Mouse (Mus musculus) CH12.LX (cell line): Measurements from ENCODE around the gene Cfap74. TPM values are rescaled to one million over a fixed set of nuclear protein-coding genes. Genes with fewer than 3 reads are reported as not detected.

Source experiments
- DNase-seq: peaks from one replicate; pipeline ENCODE4 v3.0.0-alpha.2; 2013; ENCODE audit errors: extremely low read depth
- H3K27ac ChIP-seq: 2 replicates; pipeline ENCODE4 v1.5.1; 2012; ENCODE audit warnings: low read depth, mild to moderate bottlenecking, control low read depth, moderate library complexity; ENCODE audit not compliant: insufficient read depth
- H3K27me3 ChIP-seq: replicated peaks from 2 replicates; pipeline ENCODE3; 2012; ENCODE audit warnings: inconsistent platforms
- H3K36me3 ChIP-seq, 2 experiments: replicated peaks in 1 of 2; 2 replicates each; pipeline versions ENCODE3 to v1.6.1; 2012; ENCODE audit warnings: inconsistent platforms in 1 of 2, low read length in 1 of 2, mild to moderate bottlenecking in 1 of 2, mixed read lengths in 1 of 2, moderate library complexity in 1 of 2; ENCODE audit not compliant: control insufficient read depth in 1 of 2, insufficient read depth in 1 of 2
- H3K4me1 ChIP-seq, 2 experiments: 2 replicates each; pipeline ENCODE4 v1.6.1; 2012; ENCODE audit warnings: inconsistent platforms in 1 of 2, moderate library complexity in 1 of 2; ENCODE audit not compliant: insufficient read depth in 2 of 2, control insufficient read depth in 1 of 2
- H3K4me2 ChIP-seq: 2 replicates; pipeline ENCODE4 v1.6.1; 2012; ENCODE audit warnings: low read depth, mild to moderate bottlenecking, control low read depth; ENCODE audit not compliant: poor library complexity, insufficient read depth, severe bottlenecking
- H3K4me3 ChIP-seq, 3 experiments: fragments of 150-350 bp in 1 of 3; sonication (generic) in 1 of 3; replicated peaks in 1 of 3; 2 replicates each; pipeline versions ENCODE3 to v1.5.1; 2011 to 2012; ENCODE audit warnings: low read depth in 2 of 3, low read length in 2 of 3, mild to moderate bottlenecking in 2 of 3, moderate library complexity in 2 of 3, control low read depth in 1 of 3, improper control_type of control experiment in 1 of 3, inconsistent platforms in 1 of 3, mixed read lengths in 1 of 3; ENCODE audit not compliant: poor library complexity in 1 of 3
- H3K79me2 ChIP-seq: replicated peaks from 2 replicates; pipeline ENCODE4 v1.6.1; 2012; ENCODE audit warnings: mild to moderate bottlenecking, moderate library complexity; ENCODE audit not compliant: control insufficient read depth, poor library complexity, insufficient read depth, severe bottlenecking; ENCODE audit errors: extremely low read depth
- H3K9ac ChIP-seq: 2 replicates; pipeline ENCODE4 v1.6.1; 2012; ENCODE audit warnings: low read depth, mild to moderate bottlenecking, control low read depth, moderate library complexity; ENCODE audit not compliant: insufficient read depth
- H3K9me3 ChIP-seq: replicated peaks from 2 replicates; pipeline ENCODE3; 2012; ENCODE audit warnings: low read length, inconsistent platforms, mixed read lengths
- BHLHE40 ChIP-seq: IDR thresholded peaks from 2 replicates; pipeline ENCODE4 v1.6.1; 2011; ENCODE audit warnings: mild to moderate bottlenecking, low read depth, low read length, improper control_type of control experiment
- CTCF ChIP-seq, 2 experiments: IDR thresholded peaks in 1 of 2; conservative IDR thresholded peaks in 1 of 2; 2 replicates each; pipeline ENCODE4 v1.5.1; 2011 to 2012; ENCODE audit warnings: low read depth in 2 of 2, low read length in 2 of 2, improper control_type of control experiment in 1 of 2, inconsistent platforms in 1 of 2, mild to moderate bottlenecking in 1 of 2, moderate library complexity in 1 of 2
- ELF1 ChIP-seq: IDR thresholded peaks from 2 replicates; pipeline ENCODE4 v1.6.1; 2014; ENCODE audit warnings: low read depth, mild to moderate bottlenecking, inconsistent platforms, low read length, improper control_type of control experiment
- EP300 ChIP-seq: IDR thresholded peaks from 2 replicates; pipeline ENCODE4 v1.6.1; 2011; ENCODE audit warnings: low read length, improper control_type of control experiment
- HCFC1 ChIP-seq: IDR thresholded peaks from 2 replicates; pipeline ENCODE4 v1.6.1; 2012; ENCODE audit warnings: low read depth, mild to moderate bottlenecking, inconsistent platforms, low read length, improper control_type of control experiment
- IRF4 ChIP-seq: IDR thresholded peaks from 2 replicates; pipeline ENCODE4 v1.6.1; 2014; ENCODE audit warnings: low read depth, mild to moderate bottlenecking, inconsistent platforms, low read length, improper control_type of control experiment
- JUND ChIP-seq: conservative IDR thresholded peaks from 2 replicates; pipeline ENCODE4 v1.6.1; 2011; ENCODE audit warnings: low read depth, low read length, improper control_type of control experiment
- MAFK ChIP-seq: IDR thresholded peaks from 2 replicates; pipeline ENCODE4 v1.6.1; 2011; ENCODE audit warnings: low read length, improper control_type of control experiment; ENCODE audit not compliant: insufficient replicate concordance
- MAX ChIP-seq: IDR thresholded peaks from 2 replicates; pipeline ENCODE4 v1.6.1; 2011; ENCODE audit warnings: low read length, improper control_type of control experiment
- MAZ ChIP-seq: IDR thresholded peaks from 2 replicates; pipeline ENCODE4 v1.6.1; 2012; ENCODE audit warnings: low read depth, mild to moderate bottlenecking, inconsistent platforms, low read length, improper control_type of control experiment, moderate library complexity
- MYC ChIP-seq: IDR thresholded peaks from 2 replicates; pipeline ENCODE4 v1.6.1; 2011; ENCODE audit warnings: low read depth, mild to moderate bottlenecking, improper control_type of control experiment, low read length
- NRF1 ChIP-seq: IDR thresholded peaks from 2 replicates; pipeline ENCODE4 v1.6.1; 2014; ENCODE audit warnings: low read depth, mild to moderate bottlenecking, inconsistent platforms, low read length, improper control_type of control experiment, moderate library complexity
- POLR2A ChIP-seq: IDR thresholded peaks from 2 replicates; pipeline ENCODE4 v1.6.1; 2011; ENCODE audit warnings: low read depth, mild to moderate bottlenecking, improper control_type of control experiment, low read length
- POLR2AphosphoS2 ChIP-seq: IDR thresholded peaks from 2 replicates; pipeline ENCODE4 v1.6.1; 2011; ENCODE audit warnings: low read depth, low read length, improper control_type of control experiment
- RAD21 ChIP-seq: IDR thresholded peaks from 2 replicates; pipeline ENCODE4 v1.6.1; 2011; ENCODE audit warnings: low read depth, mild to moderate bottlenecking, low read length, improper control_type of control experiment, moderate library complexity
- SMC3 ChIP-seq: IDR thresholded peaks from 2 replicates; pipeline ENCODE4 v1.6.1; 2011; ENCODE audit warnings: low read depth, low read length, improper control_type of control experiment
- TBP ChIP-seq: conservative IDR thresholded peaks from 2 replicates; pipeline ENCODE4 v1.6.1; 2011; ENCODE audit warnings: low read depth, low read length, improper control_type of control experiment
- TCF12 ChIP-seq: IDR thresholded peaks from 2 replicates; pipeline ENCODE4 v1.6.1; 2014; ENCODE audit warnings: low read depth, mild to moderate bottlenecking, inconsistent platforms, low read length, improper control_type of control experiment
- UBTF ChIP-seq: IDR thresholded peaks from 2 replicates; pipeline ENCODE4 v1.6.1; 2012; ENCODE audit warnings: low read depth, mild to moderate bottlenecking, inconsistent platforms, low read length, improper control_type of control experiment, moderate library complexity
- ZKSCAN1 ChIP-seq: IDR thresholded peaks from 2 replicates; pipeline ENCODE4 v1.6.1; 2012; ENCODE audit warnings: low read depth, inconsistent platforms, low read length, improper control_type of control experiment, borderline replicate concordance
- ZMIZ1 ChIP-seq: IDR thresholded peaks from 2 replicates; pipeline ENCODE4 v1.6.1; 2012; ENCODE audit warnings: low read depth, mild to moderate bottlenecking, inconsistent platforms, low read length, improper control_type of control experiment
- ZNF384 ChIP-seq: IDR thresholded peaks from 2 replicates; pipeline ENCODE4 v1.6.1; 2012; ENCODE audit warnings: low read depth, low read length, improper control_type of control experiment, inconsistent platforms
- dilution Hi-C: fragments of 300-500 bp; cut with MboI; formaldehyde crosslinking; loops from 2 replicates; pipeline ENCODE4 v1.14.3; 2020; ENCODE audit warnings: low sequenced_read_pairs; ENCODE audit not compliant: extremely low pct_unique_long_range_greater_than_20kb, extremely low pct_ligation_motif_present
- in situ Hi-C: fragments of 300-500 bp; cut with MboI; formaldehyde crosslinking; loops from 3 replicates; pipeline ENCODE4 v1.14.3; 2019; ENCODE audit warnings: low sequenced_read_pairs, low pct_ligation_motif_present, low pct_unique_long_range_greater_than_20kb, mixed read lengths
- polyA plus RNA-seq: library from polyadenylated mRNA; unstranded; fragments of >175 nt; gene quantifications from 2 replicates; pipeline ENCODE4 v1.2.1, GENCODE M21; 2012; ENCODE audit warnings: low read depth; ENCODE audit not compliant: insufficient read length
- total RNA-seq, 2 experiments: library from RNA; depleted of rRNA; stranded (reverse); fragments of 300-350 nt in 1 of 2; fragments of >200 nt in 1 of 2; gene quantifications; 2 replicates each; pipeline ENCODE4 v1.2.3; 2012 to 2014

Cfap74 gene
- total and polyA plus RNA-seq, 3 experiments: 4.7 to 8.5 (median 5.2) TPM

GRCm38 (mm10) chr4:155381974-155382373, 27.0 kb upstream of the Cfap74 start:
- dilution Hi-C loops: no loop called here
- H3K27me3 ChIP-seq: peaks cover 89% of the 10 kb centered on the region

GRCm38 (mm10) chr4:155382752-155383151, 26.2 kb upstream of the Cfap74 start:
- Histone ChIP-seq H3K36me3 (no peaks in the 10 kb centered on the region), H3K4me2 (no peak overlapping the region), H3K9ac (no peak overlapping the region), H3K4me1 (no peaks in the 10 kb centered on the region), H3K27me3 (peaks cover 91% of the 10 kb centered on the region), H3K27ac (no peak overlapping the region), H3K79me2 (no peaks in the 10 kb centered on the region), H3K9me3 (peaks cover 5% of the 10 kb centered on the region), H3K4me3 (no peak overlapping the region)
- DNase-seq: no peak
- TF ChIP-seq CTCF (conservative IDR thresholded peaks at IDR 0.05 in 1 of 2, IDR thresholded peaks at IDR 0.05 in 1 of 2; ENCODE audit: low read depth in 2 of 2, low read length in 2 of 2): no peak
- no peak for TF ChIP-seq MYC
- TF ChIP-seq ELF1: no peak
- no peak for TF ChIP-seq BHLHE40
- no peak for TF ChIP-seq POLR2A
- no peak for TF ChIP-seq TCF12
- TF ChIP-seq MAFK: no peak
- no peak for TF ChIP-seq EP300
- no peak for TF ChIP-seq NRF1
- TF ChIP-seq JUND: no peak
- dilution Hi-C loops (no loop called here), in situ Hi-C loops (no loop called here)

More at GRCm38 (mm10) chr4:155381974-155382373, 27.0 kb upstream of the Cfap74 start:
- in situ Hi-C loops: no loop called here
- no peaks in the 10 kb centered on the region for H3K79me2 ChIP-seq
- H3K36me3 ChIP-seq: no peaks in the 10 kb centered on the region
- H3K27ac ChIP-seq: no peak overlapping the region
- no peak for DNase-seq
- H3K4me1 ChIP-seq: no peaks in the 10 kb centered on the region
- no peak overlapping the region for H3K9ac ChIP-seq
- peaks cover 5% of the 10 kb centered on the region for H3K9me3 ChIP-seq
- no peak for TF ChIP-seq ZMIZ1
- H3K4me3 ChIP-seq: no peak overlapping the region
- no peak overlapping the region for H3K4me2 ChIP-seq

- Histone ChIP-seq H3K9me3 (peaks cover 5% of the 10 kb centered on the region), H3K9ac (no peak overlapping the region), H3K27ac (no peak overlapping the region), H3K27me3 (peaks cover 91% of the 10 kb centered on the region), H3K4me1 (no peaks in the 10 kb centered on the region), H3K36me3 (no peaks in the 10 kb centered on the region), H3K4me2 (no peak overlapping the region), H3K79me2 (no peaks in the 10 kb centered on the region), H3K4me3 (no peak overlapping the region)
- dilution Hi-C loops: no loop called here
- TF ChIP-seq POLR2AphosphoS2 (no peak), EP300 (no peak), NRF1 (no peak), TBP (no peak), ZKSCAN1 (no peak), ZNF384 (no peak), MAX (no peak), JUND (no peak), IRF4 (no peak), HCFC1 (no peak), ZMIZ1 (no peak), BHLHE40 (no peak), SMC3 (no peak), MAZ (no peak), UBTF (no peak), RAD21 (no peak), TCF12 (no peak)
- DNase-seq: no peak
- in situ Hi-C loops: no loop called here
Measured at GRCm38 (mm10) chr4:155383326-155383725, 25.7 kb upstream of the Cfap74 start.
